Mouse (Mus musculus) C2C12 (cell line): Measurements from ENCODE around the gene Aimp2.

Experiments
- CEBPB ChIP-seq: IDR thresholded peaks from one replicate; pipeline ENCODE4 v1.6.1; 2011; ENCODE audit warnings: low read depth, mild to moderate bottlenecking, control low read depth, moderate library complexity
- CTCF ChIP-seq: IDR thresholded peaks from one replicate; pipeline ENCODE4 v1.5.1; 2011; ENCODE audit not compliant: control insufficient read depth, insufficient read depth, insufficient read length
- MAX ChIP-seq: IDR thresholded peaks from one replicate; pipeline ENCODE4 v1.6.1; 2011; ENCODE audit warnings: mild to moderate bottlenecking, control low read depth
- MYOG ChIP-seq: IDR thresholded peaks from one replicate; pipeline ENCODE4 v1.6.1; 2011; ENCODE audit not compliant: control insufficient read depth, insufficient read length; ENCODE audit errors: extremely low read depth
- USF1 ChIP-seq: IDR thresholded peaks from one replicate; pipeline ENCODE4 v1.6.1; 2011; ENCODE audit warnings: low read depth, mild to moderate bottlenecking, control low read depth, moderate library complexity

- TF ChIP-seq CTCF (no peak), USF1 (no peak), MYOG (no peak), MAX (no peak), CEBPB (no peak)
Observed at GRCm38 (mm10) chr5:143927875-143928274, 18.2 kb upstream of the Aimp2 start, which contains the start of gene Gm42421.
